Mouse (Mus musculus) leukemia stem cell, adult 10-12 weeks (primary cell): Measurements from ENCODE around the gene Zfp493. TPM values are rescaled to one million over a fixed set of nuclear protein-coding genes. Genes with fewer than 3 reads are reported as not detected.

Experiments used
- polyA plus RNA-seq: library from polyadenylated mRNA; stranded (reverse); fragments of >175 nt; gene quantifications from 2 replicates; pipeline ENCODE4 v1.2.3, GENCODE M21; 2012; ENCODE audit warnings: low replicate concordance

Gene Zfp493
- not detected in 2 replicates for polyA plus RNA-seq

DNA sequence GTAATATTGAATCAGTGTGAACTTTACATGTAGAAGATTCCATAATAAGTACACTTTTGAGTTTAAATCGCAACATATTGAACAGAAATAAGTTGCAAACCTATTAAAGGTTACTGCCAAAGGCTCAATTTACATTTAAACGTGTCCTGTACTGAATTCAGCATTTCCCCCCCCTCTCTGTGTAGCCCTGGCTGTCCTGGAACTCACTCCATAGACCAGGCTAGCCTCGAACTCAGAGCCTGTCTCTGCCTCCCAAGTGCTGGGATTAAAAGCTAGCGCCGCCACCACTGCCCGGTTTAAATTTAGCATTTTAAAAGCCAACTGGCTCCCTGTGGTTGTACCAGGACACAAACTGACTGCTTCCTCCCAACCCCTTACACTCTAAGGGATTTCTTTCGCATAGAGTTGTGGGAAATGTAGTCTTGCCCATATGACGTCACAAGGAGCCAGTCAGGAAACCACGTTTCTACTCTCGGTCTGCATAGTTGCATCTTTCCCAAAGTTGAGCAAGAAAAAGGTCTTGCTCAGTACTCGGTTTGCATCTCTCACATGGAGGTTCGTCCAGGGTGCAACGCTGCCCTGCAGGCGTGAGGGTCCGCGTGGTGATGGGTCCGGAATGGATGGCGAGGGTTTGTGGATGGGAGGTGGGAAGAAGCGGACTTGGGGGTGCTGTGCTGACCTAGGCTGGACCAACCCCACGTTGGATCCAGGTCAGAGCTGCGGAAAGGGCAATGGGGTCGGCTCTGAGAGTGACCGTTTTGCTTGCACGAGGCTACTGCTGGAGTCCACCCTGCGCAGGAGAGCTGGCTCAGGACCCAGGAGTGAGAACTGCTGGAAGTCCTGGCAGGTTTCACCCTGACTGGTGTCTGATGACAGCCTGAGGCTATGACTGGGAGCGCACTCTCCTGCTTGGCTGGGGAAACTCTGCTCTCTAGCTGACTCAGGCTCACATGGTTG is at the start of gene Zfp493:
Zfp493 (plus strand) TSS at position 429 of the 957 bp plus-strand sequence.

DNA sequence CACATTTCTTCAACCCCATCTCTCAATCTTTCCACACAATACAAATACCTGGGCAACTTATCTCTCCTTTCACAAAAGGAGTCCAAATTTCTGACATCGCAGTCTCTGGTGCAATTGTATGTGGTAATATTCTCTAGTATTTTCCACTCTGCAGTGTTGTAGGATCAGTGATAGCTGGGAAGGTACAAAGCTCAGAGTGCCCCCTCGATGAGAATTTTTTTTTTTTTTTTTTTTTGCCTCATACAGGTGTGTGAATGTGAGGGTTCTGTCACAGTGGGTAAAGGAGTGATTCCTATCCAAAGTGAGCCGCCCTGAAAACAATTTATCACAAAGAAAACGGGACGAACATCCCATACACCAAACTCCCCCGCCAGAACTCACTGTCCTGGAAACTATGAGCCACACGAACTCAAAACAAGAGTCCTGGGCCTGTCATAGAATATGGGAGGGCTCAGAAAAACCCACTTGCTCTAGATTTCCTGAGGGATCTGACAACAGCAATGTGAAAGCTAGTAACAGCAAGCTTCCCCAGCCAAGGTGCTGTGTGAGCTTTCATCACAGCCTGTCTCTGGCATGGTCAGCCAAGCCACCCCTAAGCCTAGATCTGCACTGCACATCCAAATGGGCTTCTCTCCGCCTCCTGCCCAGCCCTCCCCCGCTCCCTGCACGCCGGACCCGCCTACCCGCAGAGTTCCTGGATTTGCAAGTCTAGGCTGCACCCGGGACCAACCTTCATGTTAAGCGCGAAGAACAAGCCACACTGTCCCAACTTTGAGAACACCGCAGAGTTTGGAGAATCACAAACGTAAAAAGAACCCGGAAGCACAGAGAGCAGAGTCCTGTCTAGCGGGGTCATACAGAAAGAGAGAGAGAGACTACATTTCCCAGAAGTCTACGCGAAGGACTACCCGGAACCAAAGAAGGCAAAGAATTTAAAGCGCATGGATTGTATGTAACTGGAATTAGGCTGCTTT is 24.9 kb upstream of the Zfp493 start, which contains the start of gene Zfp85:
Zfp85 (minus strand) TSS at position 896 of the 974 bp plus-strand sequence.

DNA sequence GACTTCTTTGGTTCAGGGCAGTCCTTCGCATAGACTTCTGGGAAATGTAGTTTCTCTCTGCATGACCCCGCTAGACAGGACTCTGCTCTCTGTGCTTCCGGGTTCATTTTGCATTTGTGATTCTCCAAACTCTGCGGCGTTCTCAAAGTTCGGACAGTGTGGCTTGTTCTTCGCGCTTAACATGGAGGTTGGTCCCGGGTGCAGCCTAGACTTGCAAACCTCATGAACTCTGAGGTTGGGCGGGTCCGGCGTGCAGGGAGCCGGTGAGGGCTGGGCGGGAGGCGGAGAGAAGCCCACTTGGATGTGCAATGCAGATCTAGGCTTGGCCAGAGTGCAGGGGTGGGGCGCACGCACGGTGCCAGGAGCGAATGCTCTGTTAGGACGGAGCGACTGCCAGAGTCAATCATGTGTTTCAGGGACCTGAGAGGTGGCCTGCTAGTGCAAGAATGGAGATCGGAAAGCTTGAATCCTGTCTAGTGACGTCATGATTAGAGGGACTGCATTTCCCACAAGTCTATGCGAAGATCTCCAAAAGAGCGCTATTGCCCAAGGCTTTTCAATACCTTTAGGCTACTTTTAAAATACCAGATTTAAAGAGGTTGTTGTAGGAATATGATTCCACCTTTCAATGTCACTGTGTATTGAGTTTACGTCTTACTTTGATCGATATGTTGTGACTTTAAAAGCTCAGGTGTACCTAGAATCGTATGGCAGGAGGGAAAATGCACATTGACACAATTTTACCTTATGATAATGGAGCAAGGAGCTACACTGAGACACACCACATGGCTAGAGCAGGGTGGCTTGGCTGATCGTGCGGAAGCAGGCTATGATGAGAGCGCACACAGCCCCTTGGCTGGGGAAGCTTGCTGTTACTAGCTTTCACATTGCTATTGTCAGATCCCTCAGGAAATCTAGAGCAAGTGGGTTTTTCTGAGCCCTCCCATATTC is 34.5 kb downstream of the Zfp493 start, which contains the start of gene Zfp273:
Zfp273 (plus strand) TSS at position 31 of the 951 bp plus-strand sequence.

DNA sequence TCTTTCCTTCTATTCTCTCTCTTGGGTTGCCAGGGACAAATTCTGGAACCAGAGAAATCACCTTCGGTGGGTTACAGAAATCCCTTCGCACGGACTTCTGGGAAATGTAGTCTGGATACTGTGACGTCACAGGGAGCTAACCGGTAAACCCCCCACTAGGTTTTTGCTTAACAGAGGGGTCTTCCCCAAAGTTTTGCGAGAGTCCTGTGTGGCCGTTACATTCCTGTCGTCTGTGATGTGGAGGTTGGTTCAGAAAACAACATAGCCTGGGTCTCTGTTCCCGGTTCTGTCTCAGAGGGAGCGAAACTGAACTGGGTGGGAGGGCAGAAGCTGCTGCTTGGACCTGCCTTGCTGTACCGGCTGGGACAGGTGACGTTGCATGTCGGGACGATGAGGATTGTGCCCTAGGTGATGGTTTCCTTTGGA is 51.4 kb downstream of the Zfp493 start, which contains the start of gene Gm10037:
Gm10037 (plus strand) TSS at position 196 of the 426 bp plus-strand sequence.

Other genes starting within 250 kb of the Zfp493 start
- gene Zfp748, start 225.9 kb upstream of the Zfp493 start, polyA plus RNA-seq, result 0.14 and 0.32 TPM in 2 replicates
- gene Zfp729b, start 170.0 kb upstream of the Zfp493 start, polyA plus RNA-seq, result 0.56 TPM in 1 of 2 replicates, not detected in the other
- gene Gm49345, start 141.9 kb upstream of the Zfp493 start, polyA plus RNA-seq, result not detected in 2 replicates
- gene Zfp729a, start 141.9 kb upstream of the Zfp493 start, polyA plus RNA-seq, result 0.11 and 0.27 TPM in 2 replicates
- gene Zfp738, start 92.6 kb upstream of the Zfp493 start, polyA plus RNA-seq, result 0.06 and 1.4 TPM in 2 replicates
- 0.15 and 0.76 TPM in 2 replicates for gene Zfp65, start 50.5 kb upstream of the Zfp493 start, polyA plus RNA-seq
- gene Zfp85, start 24.5 kb upstream of the Zfp493 start, polyA plus RNA-seq, result 0.36 TPM in 1 of 2 replicates, not detected in the other
- 0.15 TPM in 1 of 2 replicates, not detected in the other for gene Zfp273, start 34.0 kb downstream of the Zfp493 start, polyA plus RNA-seq
- gene Gm10037, start 51.4 kb downstream of the Zfp493 start, polyA plus RNA-seq, result not detected in 2 replicates
- gene BC048507, start 83.6 kb downstream of the Zfp493 start, polyA plus RNA-seq, result not detected in 2 replicates